Mouse (Mus musculus) gastrocnemius, adult 8-10 months (tissue): Measurements from ENCODE around the gene Notch4. TPM values are rescaled to one million over a fixed set of nuclear protein-coding genes. Genes with fewer than 3 reads are reported as not detected.

ENCODE experiments used
- DNase-seq, 2 experiments: peaks; one replicate each; pipeline ENCODE4 v3.0.0; 2022; ENCODE audit warnings: low spot score in 2 of 2
- total RNA-seq, 4 experiments: library from RNA; stranded (reverse); gene quantifications; 2 replicates each; pipeline ENCODE4 v1.2.4; 2022

The Notch4 gene
- total RNA-seq, 4 experiments from 2014 or later, result 4.6 to 8.2 (median 5.7) TPM

- no peak for DNase-seq
Observed at GRCm38 (mm10) chr17:34624981-34625380, 60.9 kb downstream of the Notch4 start.

- no peak for DNase-seq
Observed at GRCm38 (mm10) chr17:34626062-34626772, 62.1 kb downstream of the Notch4 start.

GRCm38 (mm10) chr17:34626773-34627092, 62.7 kb downstream of the Notch4 start:
- DNase-seq, result no peak

- DNase-seq, result peak; percentile 61 to 72
Observed at GRCm38 (mm10) chr17:34627093-34627942, 63.2 kb downstream of the Notch4 start.

- peak in 1 of 2 experiments; percentile 50 for DNase-seq
Observed at GRCm38 (mm10) chr17:34627943-34628643, 64.0 kb downstream of the Notch4 start, which contains the start of gene Ppt2. Gene Ppt2, minus strand, starts transcription at chr17:34628510.

GRCm38 (mm10) chr17:34628644-34628967, 64.5 kb downstream of the Notch4 start:
- no peak for DNase-seq

- no peak for DNase-seq
Observed at GRCm38 (mm10) chr17:34629221-34629751, 65.2 kb downstream of the Notch4 start, which contains the start of gene Prrt1. Gene Prrt1, plus strand, starts transcription at chr17:34629533.

GRCm38 (mm10) chr17:34629796-34630603, 65.9 kb downstream of the Notch4 start:
- DNase-seq, result no peak

GRCm38 (mm10) chr17:34630761-34631301, 66.8 kb downstream of the Notch4 start:
- DNase-seq, result no peak

GRCm38 (mm10) chr17:34631647-34632046, 67.6 kb downstream of the Notch4 start:
- no peak for DNase-seq

- DNase-seq, result peak; percentile 68 to 76
Observed at GRCm38 (mm10) chr17:34632261-34632691, 68.2 kb downstream of the Notch4 start.

GRCm38 (mm10) chr17:34635671-34636070, 71.6 kb downstream of the Notch4 start:
- DNase-seq, result no peak

- DNase-seq, result no peak
Observed at GRCm38 (mm10) chr17:34637459-34637858, 73.4 kb downstream of the Notch4 start.

Other genes with a start within 250 kb of the Notch4 start
- gene H2-Eb2, start 238.6 kb upstream of the Notch4 start, total RNA-seq, result not detected
- gene Btnl2, start 209.4 kb upstream of the Notch4 start, total RNA-seq, result under 1 TPM in 2 of 4 experiments, not detected in 2; 0.35 to 0.47 TPM
- gene Btnl1, start 187.1 kb upstream of the Notch4 start, total RNA-seq, result not detected
- gene BC051142, start 165.4 kb upstream of the Notch4 start, total RNA-seq, result not detected
- gene Btnl4, start 87.0 kb upstream of the Notch4 start, total RNA-seq, result not detected
- not detected for gene Btnl6, start 46.9 kb upstream of the Notch4 start, total RNA-seq
- 1 to 10 TPM in 1 of 4 experiments, under 1 TPM in 3; 0.53 to 1.8 (median 0.77) TPM for gene Gpsm3, start 25.5 kb downstream of the Notch4 start, total RNA-seq
- gene Pbx2, start 27.0 kb downstream of the Notch4 start, total RNA-seq, result 10 to 100 TPM in 3 of 4 experiments, 1 to 10 TPM in 1; 9.1 to 15.4 (median 13.8) TPM
- gene Ager, start 33.6 kb downstream of the Notch4 start, total RNA-seq, result under 1 TPM in 1 of 4 experiments, not detected in 3; 0.19 TPM
- 10 to 100 TPM; 20.2 to 23.9 (median 22.7) TPM for gene Rnf5, start 39.4 kb downstream of the Notch4 start, total RNA-seq
- gene Agpat1, start 40.0 kb downstream of the Notch4 start, total RNA-seq, result 100 to 1,000 TPM in 2 of 4 experiments, 10 to 100 TPM in 2; 89.5 to 104 (median 97.0) TPM
- gene Egfl8, start 51.7 kb downstream of the Notch4 start, total RNA-seq, result 1 to 10 TPM in 3 of 4 experiments, under 1 TPM in 1; 0.77 to 1.4 (median 1.1) TPM
- 10 to 100 TPM; 38.0 to 40.7 (median 39.9) TPM for gene Ppt2, start 64.2 kb downstream of the Notch4 start, total RNA-seq
- gene Prrt1, start 65.3 kb downstream of the Notch4 start, total RNA-seq, result under 1 TPM in 3 of 4 experiments, not detected in 1; 0.12 to 0.35 (median 0.25) TPM
- gene Fkbpl, start 80.5 kb downstream of the Notch4 start, total RNA-seq, result 1 to 10 TPM; 5.3 to 9.4 (median 8.9) TPM
- 1 to 10 TPM; 5.4 to 7.6 (median 6.3) TPM for gene Atf6b, start 82.9 kb downstream of the Notch4 start, total RNA-seq
- 10 to 100 TPM; 18.1 to 27.4 (median 23.3) TPM for gene Tnxb, start 106.3 kb downstream of the Notch4 start, total RNA-seq
- gene C4b, start 179.6 kb downstream of the Notch4 start, total RNA-seq, result 10 to 100 TPM in 1 of 4 experiments, 1 to 10 TPM in 3; 1.3 to 10.9 (median 4.9) TPM
- 1 to 10 TPM in 1 of 4 experiments, under 1 TPM in 1, not detected in 2; 0.34 to 3.1 TPM for gene Cyp21a1, start 240.3 kb downstream of the Notch4 start, total RNA-seq